Mouse (Mus musculus) lung, adult 2 months (tissue): Measurements from ENCODE around the gene Tec.

ENCODE experiments used
- CTCF ChIP-seq: fragments of 200-500 bp; IDR thresholded peaks from 2 replicates; pipeline ENCODE4 v1.5.1; 2011; ENCODE audit warnings: mild to moderate bottlenecking, low read length, control low read depth; ENCODE audit not compliant: insufficient read depth
- POLR2A ChIP-seq: fragments of 200-500 bp; IDR thresholded peaks from 2 replicates; pipeline ENCODE4 v1.6.1; 2011; ENCODE audit warnings: low read depth, mild to moderate bottlenecking, control low read depth, low read length, borderline replicate concordance; ENCODE audit errors: extremely low read depth

DNA sequence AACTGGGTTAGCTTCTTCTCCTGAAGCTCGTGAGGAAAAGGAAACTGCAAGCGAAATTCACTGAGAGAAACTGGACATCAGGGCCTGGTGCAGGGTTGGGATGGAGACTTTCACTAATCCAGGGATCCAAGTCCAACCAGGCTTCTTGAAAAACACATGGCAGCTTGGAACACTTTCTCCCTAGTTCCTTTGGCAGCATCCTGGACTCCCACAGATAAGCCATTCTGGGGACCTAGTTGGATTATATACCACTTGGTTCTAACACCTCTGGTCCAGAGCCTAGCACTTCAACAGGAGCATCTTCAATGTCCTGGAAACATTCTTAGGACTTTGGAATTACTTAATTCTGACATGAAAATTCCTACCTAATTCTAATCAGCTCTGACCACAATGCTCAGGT, 113.2 kb downstream of the Tec start:
- TF ChIP-seq CTCF (no peak), POLR2A (no peak)
